Mouse (Mus musculus) mesoderm, embryonic 11.5 days (tissue): ENCODE results near the gene Rgs7.
A peak's percentile ranks its signal among the peaks of the same experiment; 100 is the strongest.

Source experiments
- DNase-seq: peaks from one replicate; pipeline ENCODE4 v3.0.0-alpha.2; 2012; ENCODE audit warnings: low read depth, low spot score

Rgs7 gene

DNA sequence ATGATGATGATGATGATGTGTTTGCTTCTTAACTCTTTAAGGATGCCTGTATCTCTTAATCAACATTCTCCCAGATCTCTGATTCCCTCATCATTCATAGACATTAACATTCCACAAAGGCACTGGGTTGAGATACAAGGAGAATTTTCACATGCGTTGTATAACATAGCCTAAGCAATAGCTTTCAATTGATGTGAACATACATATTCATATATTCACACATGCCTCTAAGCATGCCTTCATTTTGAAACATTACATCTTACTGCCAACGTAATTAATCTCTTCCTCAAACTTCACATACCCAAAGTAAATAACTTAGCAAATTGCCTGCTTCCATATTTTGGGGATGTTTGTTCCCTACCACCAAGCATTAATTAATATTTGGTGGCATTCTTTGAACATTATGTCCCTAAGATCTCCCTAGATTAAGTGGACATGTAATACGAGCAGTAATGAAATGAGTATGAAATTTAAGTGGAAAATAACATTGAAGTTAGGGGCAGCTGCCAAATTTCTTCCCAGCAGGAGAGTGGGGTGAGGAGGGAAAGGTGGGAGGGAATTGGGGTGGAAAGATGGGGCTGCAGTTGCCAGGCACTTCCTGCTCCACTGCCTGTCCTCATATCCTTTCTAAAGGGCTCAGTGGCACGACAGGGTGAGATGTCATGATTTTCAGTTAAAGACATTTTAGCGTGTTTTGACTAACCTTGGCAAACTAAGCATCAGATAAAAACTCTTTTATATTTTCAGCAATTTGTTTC is 317.2 kb downstream of the Rgs7 start:
- no peak for DNase-seq

DNA sequence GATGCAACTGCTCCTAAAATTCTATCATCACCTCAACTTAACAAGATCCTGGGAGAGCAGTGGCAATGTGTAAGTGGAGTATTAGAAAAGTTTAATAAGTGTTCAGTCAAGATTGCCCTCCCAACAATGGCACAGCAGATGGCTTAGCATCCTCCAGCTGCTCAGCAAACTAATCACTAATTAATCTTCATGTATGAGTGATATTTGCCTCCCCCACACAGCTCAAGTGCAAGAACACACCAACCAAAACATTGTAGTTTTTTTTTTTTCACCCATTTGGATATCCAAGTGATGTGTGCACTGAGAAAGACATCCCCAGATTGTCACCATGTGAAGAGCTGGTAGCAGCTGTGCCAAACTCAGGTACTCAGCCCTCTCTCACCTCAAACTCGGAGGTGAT is 336.8 kb downstream of the Rgs7 start:
- no peak for DNase-seq

DNA sequence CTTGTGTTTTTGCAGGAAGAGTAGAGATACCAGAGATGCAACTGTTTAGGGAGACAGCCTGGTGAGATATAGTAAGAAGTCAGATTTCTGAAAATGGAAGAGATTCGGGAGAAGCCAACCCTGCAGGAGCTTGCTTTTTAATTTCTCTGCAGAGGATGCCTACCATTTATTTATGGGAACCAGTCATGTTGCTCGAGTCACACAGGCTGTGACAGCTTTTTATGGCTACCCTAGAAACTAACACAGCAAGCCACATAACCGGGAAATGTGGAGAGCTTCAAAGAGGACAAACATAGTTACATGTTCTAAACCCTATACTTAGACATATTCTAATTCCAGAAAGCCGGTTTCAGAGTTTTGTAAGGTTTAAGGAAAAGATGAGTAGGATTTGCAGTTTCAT is 349.2 kb downstream of the Rgs7 start:
- no peak for DNase-seq

GRCm38 (mm10) chr1:175128525-175128924 is 363.8 kb downstream of the Rgs7 start:
- no peak for DNase-seq

- no peak for DNase-seq
Observed at GRCm38 (mm10) chr1:175124416-175124815, 367.9 kb downstream of the Rgs7 start.

DNA sequence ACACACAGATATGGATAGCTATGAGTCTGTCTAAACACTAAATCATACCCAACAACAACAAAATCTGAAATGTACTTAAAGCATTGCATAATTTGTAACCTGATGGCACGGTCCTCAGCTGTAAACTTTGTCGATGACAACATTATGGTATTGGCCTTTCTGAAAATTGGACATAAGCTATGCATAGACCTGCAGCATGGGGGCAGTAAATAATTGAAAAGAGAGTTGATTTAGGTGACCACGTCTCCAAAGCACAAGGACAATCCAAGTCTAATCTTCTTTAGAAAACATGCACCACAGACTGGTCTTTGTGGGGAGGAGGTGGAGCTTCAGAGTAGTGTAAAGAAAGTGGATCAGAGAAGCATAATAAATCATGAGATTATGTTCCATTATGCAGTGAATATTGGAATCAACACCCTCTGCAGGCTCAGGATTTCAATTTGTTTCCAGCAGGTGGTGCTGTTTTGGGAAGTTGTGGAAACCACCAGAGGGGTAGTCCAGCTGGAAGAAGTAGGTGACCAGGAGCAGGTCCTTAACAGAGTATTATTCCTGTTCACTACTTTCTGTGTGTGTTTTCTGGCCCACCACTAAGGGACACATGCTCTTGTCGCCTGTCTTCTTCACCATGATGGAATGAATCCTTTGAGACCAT is 373.3 kb downstream of the Rgs7 start:
- peak; percentile 6 for DNase-seq

DNA sequence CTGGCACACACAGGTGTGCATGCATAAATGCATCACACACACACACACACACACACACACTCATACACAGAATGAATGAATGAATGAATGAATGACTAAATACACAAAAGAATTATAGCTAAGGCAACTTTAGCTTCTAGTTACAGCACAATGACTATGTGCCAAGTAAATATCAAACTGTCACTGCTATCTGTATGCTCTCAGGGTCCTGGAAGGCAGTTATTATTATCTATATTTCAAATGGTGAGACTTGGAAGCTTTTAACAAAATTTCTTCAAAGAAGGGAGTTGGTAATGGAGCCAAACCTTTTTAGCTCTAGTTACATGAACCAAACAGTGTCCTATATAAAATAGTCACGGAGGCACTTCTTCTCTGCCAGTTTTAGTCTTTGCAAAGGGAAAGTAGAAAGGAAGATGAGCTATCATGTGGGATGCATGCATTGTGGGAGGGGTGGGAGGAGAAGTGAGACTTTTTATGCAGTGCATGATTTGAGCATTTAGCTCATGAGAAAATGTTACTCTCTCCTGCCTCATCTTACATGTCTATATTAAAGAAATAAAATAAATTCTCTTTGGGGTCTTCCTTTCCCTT is 383.9 kb downstream of the Rgs7 start:
- DNase-seq: no peak

GRCm38 (mm10) chr1:175106315-175106714 is 386.0 kb downstream of the Rgs7 start:
- no peak for DNase-seq

DNA sequence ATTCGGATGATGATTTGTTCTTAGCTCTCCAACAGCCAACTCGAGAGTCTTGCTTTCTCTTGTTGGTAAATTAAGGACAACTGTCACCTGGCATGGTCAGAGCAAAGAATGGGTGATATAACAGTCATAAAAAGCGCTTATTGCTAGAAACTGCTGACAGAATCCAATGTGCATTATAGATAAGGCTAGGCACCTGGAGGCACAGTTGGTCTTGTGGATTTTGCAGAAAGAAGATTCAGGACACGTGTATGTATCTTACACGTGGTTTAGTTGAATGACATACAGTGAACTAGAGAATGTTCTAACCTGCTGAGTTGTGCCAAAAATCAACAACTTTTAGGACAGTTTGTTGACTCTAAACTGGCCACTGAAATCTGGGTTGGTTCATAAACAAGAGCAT is 386.9 kb downstream of the Rgs7 start:
- no peak for DNase-seq

- no peak for DNase-seq
Observed at GRCm38 (mm10) chr1:175097014-175097413, 395.3 kb downstream of the Rgs7 start.

GRCm38 (mm10) chr1:175082104-175082503 is 410.2 kb downstream of the Rgs7 start:
- DNase-seq: no peak

DNA sequence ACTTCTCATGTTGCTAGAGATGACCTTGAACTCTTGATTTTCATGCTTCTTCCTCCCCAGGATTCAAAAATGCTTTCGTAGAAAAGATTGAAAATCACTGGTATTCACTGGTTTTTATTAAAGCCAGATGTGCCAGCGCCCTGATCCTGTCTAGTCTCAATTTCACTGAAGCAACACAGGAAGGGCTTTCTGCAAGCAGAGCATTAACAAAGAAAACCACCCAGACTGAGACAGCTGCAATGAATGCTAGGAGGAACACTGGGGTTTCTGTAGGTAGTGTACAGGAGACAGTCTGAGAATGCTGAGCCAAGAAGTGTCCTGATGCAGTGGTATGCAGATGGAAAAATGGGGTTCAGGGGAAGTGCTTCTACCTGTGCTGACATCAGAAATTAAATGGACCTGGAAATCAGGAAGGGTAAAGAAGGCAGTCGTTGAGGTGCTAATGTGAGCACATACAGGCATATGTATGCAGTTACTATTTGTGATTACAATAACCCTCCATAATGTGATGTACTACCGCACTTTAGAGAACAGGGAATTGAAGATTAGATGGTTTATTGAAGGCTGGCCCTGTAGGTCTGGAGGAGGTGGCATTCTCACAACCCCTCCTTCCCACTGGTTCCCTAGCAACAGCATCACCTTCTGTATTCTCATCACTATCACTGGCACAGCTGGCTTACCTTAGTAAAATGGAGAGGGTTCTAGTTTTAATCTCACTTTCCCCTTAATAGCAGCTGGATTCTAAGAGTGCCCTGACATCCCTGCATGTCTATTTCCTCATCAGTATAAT is 412.3 kb downstream of the Rgs7 start:
- peak; percentile 33 for DNase-seq

DNA sequence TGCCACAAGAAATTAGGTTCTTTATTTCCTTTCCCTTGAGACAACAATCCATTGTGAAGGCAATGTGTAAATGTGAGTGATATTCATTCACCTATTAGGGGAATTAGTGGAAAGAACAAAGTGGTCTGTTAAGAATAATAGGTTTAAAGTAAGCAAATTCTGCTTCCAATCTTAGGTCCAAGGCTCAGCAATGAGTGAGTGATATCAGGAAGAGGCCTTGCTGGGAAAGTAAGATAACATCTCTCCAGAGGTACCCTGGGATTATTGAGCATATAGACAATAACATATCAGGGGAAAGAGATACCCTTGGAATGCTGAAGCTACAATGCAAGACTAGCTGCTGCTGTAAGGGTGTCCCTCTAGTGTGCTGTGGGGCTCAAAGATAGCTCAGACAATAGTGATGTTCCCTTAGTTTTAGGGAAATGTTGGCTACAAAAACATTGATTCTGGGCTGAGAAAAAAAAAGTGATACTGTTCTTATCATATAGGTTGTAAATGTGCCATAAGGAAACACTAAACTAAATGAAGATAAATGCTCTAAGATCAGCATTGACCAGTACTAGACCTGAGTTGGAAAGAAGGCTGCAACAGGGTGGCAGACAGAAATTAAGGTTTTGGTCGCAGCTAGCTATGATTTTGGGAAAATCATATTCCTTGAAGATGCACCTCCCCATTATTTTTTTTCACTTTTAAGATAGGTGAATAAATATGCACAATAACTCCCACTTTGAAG is 418.6 kb downstream of the Rgs7 start:
- DNase-seq: no peak

DNA sequence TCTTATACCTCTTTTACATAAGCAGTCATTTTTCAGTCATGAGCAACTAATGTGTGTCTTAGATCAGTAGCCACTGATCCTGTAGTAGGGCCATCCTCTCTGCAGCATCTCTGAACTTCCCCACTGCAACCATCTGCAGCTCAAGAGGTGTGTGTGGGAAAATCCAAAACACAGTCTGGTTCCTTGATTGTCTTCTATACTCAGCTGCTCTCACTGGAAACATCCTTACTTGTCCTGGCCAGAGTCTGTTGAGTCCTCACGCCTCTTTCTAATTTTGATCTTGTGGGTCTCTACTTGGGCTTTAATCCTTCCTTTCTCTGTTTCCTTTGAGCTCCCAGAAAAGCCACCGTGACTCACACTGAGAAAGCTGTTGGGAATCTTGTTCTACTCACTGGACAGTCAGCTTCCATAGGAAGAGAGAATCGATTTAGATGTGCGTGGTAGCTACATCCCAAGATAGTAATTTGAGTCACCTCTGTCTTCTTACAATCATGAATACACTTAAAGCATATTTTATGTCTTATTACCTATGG is 422.5 kb downstream of the Rgs7 start:
- DNase-seq: no peak

GRCm38 (mm10) chr1:175049121-175049520 is 443.2 kb downstream of the Rgs7 start:
- no peak for DNase-seq

- DNase-seq: peak; percentile 68
Observed at GRCm38 (mm10) chr1:175041167-175041817, 451.0 kb downstream of the Rgs7 start.

- no peak for DNase-seq
Observed at GRCm38 (mm10) chr1:175040038-175040437, 452.3 kb downstream of the Rgs7 start.

DNA sequence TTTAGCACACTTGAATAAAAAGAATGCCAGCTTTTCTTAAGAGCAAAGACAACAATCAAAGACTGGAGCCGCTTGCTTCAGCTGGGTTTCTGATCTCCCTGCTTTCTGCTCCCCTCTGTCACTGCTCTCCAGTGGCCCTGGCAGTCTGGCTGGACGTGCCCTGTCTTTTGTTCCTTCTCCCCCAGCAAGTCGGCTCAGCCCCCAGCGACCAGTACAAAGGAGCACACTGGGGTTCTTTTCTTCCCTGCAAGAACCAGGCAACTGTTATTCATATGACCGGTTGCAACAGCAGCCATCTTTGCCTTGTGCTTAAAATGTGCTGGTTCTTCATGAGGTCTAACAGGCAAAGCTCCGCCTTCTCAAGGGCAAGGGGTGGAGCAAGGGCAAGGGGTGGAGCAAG is 452.7 kb downstream of the Rgs7 start:
- DNase-seq: no peak

- DNase-seq: peak; percentile 68
Observed at GRCm38 (mm10) chr1:175035461-175035860, 456.8 kb downstream of the Rgs7 start.

DNA sequence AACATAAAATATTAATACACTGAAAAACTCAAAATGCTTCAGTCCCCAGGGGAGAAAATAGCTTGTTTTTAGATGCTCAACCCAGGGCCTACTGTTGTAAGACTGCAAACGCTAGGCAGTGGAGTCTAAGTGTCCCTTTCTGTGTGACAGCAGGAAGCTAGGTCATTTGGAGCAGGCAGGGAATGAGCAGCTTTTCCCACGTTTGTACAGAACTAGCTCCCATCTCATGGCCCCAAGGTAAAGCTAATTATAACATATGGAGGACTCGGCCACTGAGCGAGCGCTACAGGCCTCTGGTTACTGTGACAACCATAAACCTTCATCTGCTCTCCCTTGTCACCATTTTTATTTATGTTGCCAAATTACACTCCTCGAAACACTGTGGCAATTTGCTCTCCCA is 460.3 kb downstream of the Rgs7 start:
- no peak for DNase-seq
